Mouse (Mus musculus) erythroid progenitor cell, adult 5-6 weeks (primary cell): ENCODE data around the gene Dlx1. TPM values are rescaled to one million over a fixed set of nuclear protein-coding genes. Genes with fewer than 3 reads are reported as not detected.

ENCODE experiments used
- ATAC-seq: replicated peaks from 2 replicates; pipeline ENCODE4 v1.8.0; 2016; ENCODE audit warnings: moderate number of reproducible peaks, mild to moderate bottlenecking, moderate TSS enrichment, inconsistent platforms; ENCODE audit not compliant: poor library complexity, low FRiP score, severe bottlenecking
- total RNA-seq, 2 experiments: library from RNA; stranded (forward) in 1 of 2; stranded (reverse) in 1 of 2; fragments of 150-400 nt in 1 of 2; fragments of 186-747, 209-891 nt in 1 of 2; gene quantifications; 2 replicates each; pipeline versions ENCODE4 v1.2.3 to v1.2.4; 2015 to 2017; ENCODE audit warnings: low replicate concordance in 2 of 2

The Dlx1 gene
- total RNA-seq, 2 experiments from 2014 or later: not detected

GRCm38 (mm10) chr2:71526595-71527322, 1.2 kb upstream of the Dlx1 start:
- ATAC-seq: no peak

DNA sequence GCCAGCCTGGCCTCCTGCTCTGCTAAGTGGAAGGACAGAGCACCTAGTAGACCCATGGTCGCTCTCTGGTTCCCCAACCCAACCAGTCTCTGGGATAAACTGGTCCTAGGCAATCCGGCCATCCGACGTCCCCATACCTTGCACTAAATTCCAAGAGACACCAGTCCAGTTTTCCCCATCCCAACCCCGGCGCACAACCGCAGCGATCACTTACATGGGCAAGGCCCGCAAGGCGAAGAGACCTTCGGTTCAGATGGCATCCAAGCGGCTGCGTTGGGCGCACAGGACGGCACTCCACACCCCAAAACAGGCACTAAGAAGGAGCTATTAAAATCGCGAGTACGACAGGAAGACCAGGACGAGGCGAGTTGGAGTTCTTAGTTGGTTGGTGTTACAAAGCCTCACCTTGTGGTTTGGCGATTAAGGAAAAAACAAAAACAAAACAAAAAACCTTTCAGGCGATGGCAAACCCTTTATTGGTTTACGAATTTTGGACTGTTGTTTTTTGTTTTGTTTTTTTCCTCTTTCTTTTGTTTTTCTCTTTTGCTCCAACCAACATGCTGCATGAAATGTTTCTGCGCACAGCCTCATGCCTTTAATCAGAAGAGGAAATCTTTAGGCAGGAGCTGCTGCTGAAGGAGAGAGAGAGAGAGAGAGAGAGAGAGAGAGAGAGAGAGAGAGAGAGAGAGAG, 445 bp upstream of the Dlx1 start:
- ATAC-seq: no peak

DNA sequence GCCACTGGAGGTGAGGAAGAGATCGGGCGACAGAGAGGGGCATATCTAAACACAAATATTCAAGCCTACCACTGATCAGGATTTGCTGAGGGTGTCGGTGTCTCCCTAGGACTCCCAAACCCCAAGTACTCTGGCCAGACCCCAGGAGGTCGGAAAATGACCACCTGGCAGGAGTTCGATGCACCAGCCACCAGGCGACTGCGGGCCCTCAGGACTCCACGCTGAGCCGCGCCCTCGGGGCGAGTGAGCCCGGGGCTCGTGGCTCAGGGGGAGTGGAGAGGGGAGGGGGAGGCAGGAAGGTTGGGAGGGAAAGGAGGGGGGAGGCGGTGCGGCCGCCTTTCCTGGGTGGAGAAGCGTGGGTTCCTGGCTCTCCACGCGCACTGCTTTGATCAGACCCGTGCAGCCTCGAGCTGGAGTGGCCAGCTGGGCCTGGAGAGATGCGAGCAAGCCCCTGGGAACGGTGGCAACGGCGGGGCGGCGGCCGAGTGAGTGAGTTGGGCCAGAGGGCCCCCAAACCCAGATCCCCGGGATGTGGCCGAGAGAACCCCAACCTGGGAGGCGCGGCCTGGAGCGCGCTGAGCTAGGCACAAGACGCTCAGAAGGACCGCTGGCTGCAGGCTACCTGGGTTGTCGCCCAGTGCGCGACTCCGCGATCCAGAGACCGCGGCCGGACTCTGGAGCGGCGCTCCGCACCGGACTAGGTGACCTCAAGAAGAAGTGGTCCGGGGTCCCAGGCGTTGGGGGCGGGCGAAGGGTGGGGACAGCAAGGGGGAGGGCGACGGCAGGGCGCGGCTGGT, 999 bp downstream of the Dlx1 start:
- no peak for ATAC-seq

DNA sequence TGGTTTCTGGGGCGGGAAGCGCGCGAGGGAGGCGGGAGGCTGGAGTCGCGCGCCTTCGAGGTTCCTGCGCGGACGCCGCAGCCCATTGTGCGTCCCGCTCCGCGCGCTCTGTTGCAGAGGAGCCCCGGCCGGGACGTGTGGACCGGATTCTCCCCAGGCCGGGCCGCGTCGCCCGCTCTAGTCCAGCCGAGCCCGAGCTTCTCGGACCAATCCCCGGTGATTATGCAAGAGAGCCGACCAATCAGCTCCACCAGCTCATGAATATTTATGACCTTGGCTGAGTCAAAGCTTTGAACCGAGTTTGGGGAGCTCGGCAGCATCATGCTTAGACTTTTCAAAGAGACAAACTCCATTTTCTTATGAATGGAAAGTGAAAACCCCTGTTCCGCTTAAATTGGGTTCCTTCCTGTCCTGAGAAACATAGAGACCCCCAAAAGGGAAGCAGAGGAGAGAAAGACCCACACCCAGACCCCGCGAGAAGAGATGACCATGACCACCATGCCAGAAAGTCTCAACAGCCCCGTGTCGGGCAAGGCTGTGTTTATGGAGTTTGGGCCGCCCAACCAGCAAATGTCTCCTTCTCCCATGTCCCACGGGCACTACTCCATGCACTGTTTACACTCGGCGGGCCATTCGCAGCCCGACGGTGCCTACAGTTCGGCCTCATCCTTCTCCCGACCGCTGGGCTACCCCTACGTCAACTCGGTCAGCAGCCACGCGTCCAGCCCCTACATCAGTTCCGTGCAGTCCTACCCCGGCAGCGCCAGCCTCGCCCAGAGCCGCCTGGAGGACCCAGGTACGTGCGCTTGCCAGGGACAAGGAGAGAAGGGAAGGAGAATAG, 1.8 kb downstream of the Dlx1 start:
- 0 out of 2 replicates have a peak, but pooled peaks have one; percentile 34 for ATAC-seq

DNA sequence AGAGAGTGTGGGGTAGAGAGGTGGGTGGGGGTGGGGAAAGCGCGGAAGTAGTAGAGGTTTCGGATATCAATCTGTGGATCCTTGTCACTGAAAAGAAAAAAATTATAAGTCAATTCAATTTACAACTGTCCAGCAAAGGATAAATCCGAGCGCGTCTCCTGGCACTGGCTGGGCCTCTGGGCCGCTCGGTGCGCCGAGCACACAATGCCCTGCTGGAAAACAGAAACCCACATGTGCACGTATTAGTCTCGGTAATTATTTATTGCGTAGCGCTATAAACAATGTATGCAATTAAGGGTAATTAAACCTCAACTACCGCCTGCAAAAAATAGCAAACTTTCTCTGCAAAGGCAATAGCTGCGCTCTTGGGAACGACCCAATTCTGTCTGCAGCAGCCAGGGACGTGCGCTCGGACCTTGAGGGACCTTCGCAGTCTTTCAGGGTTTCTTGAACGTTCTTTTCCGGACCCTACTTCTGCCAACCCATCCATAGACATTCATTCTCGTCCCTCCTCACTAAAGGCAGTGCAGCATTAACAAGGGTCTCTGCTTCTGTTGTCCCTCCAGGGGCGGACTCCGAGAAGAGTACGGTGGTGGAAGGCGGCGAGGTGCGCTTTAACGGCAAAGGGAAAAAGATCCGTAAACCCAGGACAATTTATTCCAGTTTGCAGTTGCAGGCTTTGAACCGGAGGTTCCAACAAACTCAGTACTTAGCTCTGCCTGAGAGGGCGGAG, 2.6 kb downstream of the Dlx1 start:
- no peak for ATAC-seq

DNA sequence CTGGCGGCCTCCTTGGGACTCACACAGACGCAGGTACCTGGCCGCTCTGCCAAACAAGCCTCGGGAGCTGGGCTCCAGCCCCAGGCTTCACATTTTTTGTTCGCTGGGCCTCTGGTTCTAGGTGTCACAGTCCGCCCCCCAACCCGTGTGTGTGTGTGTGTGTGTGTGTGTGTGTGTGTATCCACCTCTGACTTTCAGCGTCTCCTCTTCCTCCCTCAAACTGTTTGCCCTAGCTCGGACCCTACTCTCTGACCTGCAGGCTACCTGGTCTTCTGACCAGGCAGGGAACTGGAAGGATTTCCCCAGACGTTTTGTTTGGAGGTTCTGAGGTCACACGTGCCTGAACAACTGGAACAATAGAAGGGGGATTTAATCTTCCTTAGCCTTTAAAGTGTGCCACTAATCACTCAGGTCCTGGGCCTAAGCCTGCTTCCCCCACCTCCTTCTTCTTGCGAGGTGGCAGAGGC, 3.2 kb downstream of the Dlx1 start:
- ATAC-seq: no peak

DNA sequence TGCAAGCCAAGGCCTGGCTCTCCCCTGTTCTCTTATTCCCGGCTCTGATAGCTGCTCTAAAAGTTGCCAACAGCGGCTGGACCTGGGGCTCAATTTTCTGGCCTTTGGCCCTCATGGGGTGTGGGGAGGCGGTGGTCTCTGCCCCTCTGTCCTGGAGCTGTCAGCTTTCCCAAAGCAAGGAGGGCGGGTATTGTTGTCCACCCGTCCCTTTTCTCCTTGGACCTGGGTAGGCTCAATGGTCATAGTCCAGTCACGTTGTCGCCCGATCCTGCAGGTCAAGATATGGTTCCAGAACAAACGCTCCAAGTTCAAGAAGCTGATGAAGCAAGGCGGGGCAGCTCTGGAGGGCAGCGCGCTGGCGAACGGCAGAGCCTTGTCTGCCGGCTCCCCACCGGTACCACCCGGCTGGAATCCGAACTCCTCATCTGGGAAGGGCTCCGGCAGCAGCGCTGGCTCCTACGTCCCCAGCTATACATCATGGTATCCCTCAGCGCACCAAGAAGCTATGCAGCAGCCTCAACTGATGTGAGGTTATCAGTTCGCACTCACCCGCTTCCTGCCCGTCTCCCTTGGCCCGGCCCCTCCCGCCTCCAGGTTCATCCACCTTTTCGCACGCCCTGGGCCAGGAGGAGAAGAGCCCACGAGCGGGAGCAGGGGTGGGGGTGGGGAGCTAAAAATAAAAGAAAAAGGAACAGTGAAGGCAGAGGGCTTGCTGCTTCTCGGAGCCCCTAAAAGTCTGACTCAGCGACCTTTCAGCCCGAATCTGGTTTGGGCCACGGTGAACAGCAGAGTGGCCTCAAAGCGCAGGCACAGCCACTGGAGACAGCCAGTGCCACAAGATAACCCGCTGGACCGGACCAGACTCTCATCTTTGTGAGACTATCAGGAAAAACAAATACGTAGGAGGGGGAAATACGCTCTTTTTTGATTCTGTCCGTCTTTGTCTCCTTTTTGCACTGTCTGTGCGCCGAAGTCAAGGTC, 4.4 kb downstream of the Dlx1 start:
- ATAC-seq: no peak

DNA sequence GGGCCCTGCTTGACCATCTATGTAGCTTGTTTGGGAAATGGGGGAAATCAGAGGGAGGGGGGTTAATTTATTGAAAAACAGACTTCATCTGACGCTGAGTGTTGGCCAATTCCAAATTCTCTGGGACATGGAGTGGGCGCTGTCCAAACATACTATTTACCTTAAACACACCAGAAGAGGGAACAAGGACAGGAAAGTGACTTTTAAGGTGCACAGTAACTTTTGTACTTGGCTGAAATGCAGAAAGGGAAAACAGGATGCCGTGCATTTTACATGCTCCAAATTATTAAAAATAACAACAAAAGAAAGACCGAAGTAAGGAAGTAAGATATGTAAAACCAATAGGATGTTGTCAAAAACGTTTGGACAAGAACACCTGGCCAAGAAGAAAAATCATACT, 5.2 kb downstream of the Dlx1 start:
- no peak for ATAC-seq

DNA sequence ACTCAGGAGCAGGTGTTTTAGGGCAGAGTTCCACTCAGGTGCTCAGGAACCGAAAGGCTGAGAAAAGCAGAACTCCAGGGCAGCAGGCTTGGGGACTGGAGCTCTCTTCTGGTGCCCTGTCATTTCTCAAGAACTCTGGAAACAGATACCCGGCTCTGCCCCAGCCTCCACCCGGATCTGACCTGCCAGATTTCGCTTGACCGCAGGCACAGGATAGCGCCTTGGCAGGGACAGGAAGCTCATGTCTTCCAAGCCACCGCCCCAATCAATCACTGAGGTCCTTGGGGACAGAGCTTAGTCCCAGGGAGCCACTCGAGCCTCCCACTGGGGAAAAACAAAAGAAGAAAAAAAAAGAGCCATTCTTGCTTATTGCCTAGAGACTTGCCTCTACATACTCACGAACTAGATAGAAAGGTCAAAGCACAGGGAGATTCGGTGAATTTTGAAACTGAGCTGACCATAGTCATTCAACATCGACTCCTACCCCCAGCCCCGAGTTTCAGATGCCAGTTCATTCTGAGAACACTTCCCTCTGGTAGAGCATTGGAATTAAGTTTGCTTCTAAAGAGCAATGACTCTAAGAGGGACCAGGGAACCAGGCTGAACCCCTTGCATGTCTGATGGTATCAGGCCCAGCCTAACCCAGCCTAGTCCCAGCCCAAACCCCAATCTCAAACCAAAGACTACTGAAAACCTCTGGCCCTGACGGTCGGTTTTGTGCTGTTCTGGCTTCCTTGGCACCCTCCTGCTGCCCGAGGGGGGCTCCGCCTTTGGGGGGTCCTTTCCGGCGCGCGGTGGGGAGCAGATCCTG, 6.5 kb downstream of the Dlx1 start:
- no peak for ATAC-seq

DNA sequence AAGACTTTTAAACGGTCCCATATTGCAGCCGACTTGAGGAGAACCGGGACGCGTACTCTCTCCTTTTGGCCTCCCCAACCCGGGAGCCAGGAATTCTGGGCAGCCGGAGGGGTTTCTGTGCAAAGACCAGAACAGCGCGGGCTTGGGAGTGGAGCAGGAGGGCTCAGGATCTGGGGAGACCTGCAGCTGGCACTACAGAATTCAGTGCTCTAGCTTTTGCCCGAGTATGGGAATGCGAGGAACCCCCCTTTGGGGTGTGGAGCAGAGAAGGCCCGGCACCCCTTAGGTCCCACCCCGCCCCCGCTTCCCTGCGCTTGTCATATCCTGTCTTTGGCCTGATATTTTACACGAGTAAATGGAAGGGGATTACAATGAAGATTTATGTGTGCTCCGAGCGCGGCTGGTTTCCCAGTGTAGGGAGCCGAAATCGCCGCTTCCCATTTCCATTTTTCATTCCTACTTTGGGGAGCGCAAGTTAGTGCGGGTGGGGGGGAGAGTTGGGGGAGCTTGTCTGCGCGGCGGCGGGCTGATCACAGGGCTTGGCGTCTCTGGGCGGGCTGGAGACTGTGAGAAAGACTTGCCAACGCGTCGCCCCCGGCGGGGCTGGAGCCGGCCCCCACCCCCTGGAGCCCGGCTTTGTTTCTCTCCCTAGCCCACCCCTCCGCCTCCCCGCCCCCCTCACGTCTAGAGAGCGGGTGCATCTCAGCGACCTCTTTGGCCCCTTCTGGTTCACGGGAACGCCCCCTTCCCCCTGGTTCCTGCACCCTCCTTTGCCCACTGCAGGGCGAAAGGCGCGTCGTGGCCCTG, 12.9 kb downstream of the Dlx1 start:
- no peak for ATAC-seq

- no peak for ATAC-seq
These were observed 13.7 kb downstream of the Dlx1 start for GRCm38 (mm10) chr2:71541418-71542226.

- no peak for ATAC-seq
These were observed 14.4 kb downstream of the Dlx1 start for GRCm38 (mm10) chr2:71542227-71542815.

DNA sequence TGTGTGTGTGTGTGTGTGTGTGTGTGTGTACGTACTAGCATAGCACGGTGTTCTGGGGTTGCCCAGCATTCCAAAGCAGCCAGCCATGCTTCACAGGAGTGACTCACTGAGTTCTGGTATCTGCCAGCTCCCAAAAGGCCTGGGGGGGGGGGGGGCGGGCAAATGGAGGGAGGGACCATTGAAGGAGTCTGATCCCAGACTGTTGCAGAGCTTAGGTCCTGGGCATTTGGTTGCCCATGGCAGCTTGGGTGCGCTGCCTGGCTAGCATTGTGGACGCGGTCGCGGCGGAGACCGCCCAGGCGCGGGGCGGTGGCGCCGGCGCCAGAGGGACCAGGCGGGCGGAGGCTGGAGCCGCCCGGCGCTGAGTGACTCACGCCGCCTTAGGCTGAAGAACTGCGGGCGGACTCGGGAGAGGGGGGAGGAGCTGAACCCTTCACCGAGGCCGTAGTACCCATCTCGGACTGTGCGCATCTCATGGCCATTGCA, 14.9 kb downstream of the Dlx1 start:
- no peak for ATAC-seq

DNA sequence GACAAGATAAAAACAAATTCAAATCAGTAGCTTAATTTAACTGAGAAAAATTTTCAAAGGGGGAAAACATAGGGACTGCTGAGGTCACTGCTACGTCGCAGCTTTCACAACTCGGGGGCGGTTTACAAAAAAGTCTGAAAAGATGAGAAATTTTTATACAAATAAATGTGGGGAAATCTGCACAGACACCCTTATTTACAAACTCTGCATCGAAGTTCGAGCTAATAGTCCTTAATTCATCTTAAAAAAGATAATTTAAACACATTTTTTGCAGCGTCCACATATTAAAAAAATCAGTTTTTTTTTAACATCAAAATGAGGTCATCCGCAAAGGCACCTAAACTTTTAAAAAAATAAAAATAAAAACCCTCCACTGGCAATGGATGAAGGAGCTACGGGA, 15.6 kb downstream of the Dlx1 start:
- ATAC-seq: no peak

- no peak for ATAC-seq
These were observed 16.0 kb downstream of the Dlx1 start for GRCm38 (mm10) chr2:71543948-71544347.
